In the genomic region with DNA sequence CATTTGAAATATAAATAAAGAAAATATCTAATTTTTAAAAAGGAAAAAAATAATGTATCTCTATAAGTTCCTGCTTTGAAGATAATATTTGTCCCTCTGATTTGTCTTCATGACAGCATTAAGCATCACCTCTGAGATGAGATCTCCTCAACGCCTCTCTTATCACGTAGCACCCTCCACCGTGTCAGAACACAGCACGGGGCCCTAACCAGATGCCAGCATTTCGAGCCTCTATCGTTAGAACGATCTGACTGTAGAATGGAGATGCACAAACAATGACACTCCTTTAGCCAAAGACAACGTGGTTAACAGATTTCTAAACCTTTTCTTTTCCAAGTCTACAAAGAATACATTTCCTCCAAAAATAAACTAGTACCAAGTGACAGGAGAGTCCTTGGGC, we compare ENCODE assay signal across 20 mouse cellular contexts. TPM values are rescaled to one million over a fixed set of nuclear protein-coding genes. Genes with fewer than 3 reads are reported as not detected.
"Had no signal": no experiment of that assay in that cellular context is flagged by ENCODE, and none has a peak within 500 bp of the region (broad histone marks: within the 10 kb centered on the region; RNA-seq: fewer than 3 reads in every experiment).

No protein-coding gene starts in this region.

- H3K36me3 ChIP-seq: lung, embryonic 15.5 days; midbrain, embryonic 13.5 days; midbrain, embryonic 15.5 days; neural tube, embryonic 12.5 days; stomach, embryonic 15.5 days had no signal

- H3K9me3 ChIP-seq: lung, embryonic 15.5 days; megakaryocyte, embryonic 14.5 days; midbrain, embryonic 13.5 days; midbrain, embryonic 15.5 days; neural tube, embryonic 12.5 days; stomach, embryonic 15.5 days had no signal

- H3K27me3 ChIP-seq: lung, embryonic 15.5 days; megakaryocyte, embryonic 14.5 days; midbrain, embryonic 13.5 days; midbrain, embryonic 15.5 days; neural tube, embryonic 12.5 days; stomach, embryonic 15.5 days had no signal

- H3K4me3 ChIP-seq: lung, embryonic 15.5 days; megakaryocyte, embryonic 14.5 days; midbrain, embryonic 13.5 days; midbrain, embryonic 15.5 days; neural tube, embryonic 12.5 days; stomach, embryonic 15.5 days had no signal

- DNase-seq: lung, postnatal 14 days; lung, postnatal 36 days; right cerebral cortex, postnatal 14 days; thymus, adult 2 months; thymus, postnatal 25 days; thymus, postnatal 4 days had no signal

- H3K9ac ChIP-seq: lung, embryonic 15.5 days; midbrain, embryonic 13.5 days; midbrain, embryonic 15.5 days; neural tube, embryonic 12.5 days; stomach, embryonic 15.5 days had no signal

- ATAC-seq: lung, postnatal 0 days; midbrain, embryonic 13.5 days; midbrain, embryonic 15.5 days had no signal

- H3K27ac ChIP-seq: lung, embryonic 15.5 days; macrophage; midbrain, embryonic 13.5 days; midbrain, embryonic 15.5 days; neural tube, embryonic 12.5 days; stomach, embryonic 15.5 days; stomach, postnatal 0 days had no signal

- H3K4me2 ChIP-seq: lung, embryonic 15.5 days; midbrain, embryonic 11.5 days; midbrain, embryonic 13.5 days; midbrain, embryonic 15.5 days; neural tube, embryonic 12.5 days; stomach, embryonic 15.5 days had no signal

RNA-seq across cellular contexts. Expression of gene Gp9, which starts 6.2 kb away (rescaled TPM):
- total RNA-seq: midbrain, postnatal 0 days had no signal
- polyA plus RNA-seq: midbrain, postnatal 0 days; testis, adult 2 months had no signal

RNA-seq across cellular contexts. Expression of gene Efcc1, which starts 53.4 kb away (rescaled TPM):
- total RNA-seq: monocyte, adult 5-6 weeks; neutrophil, adult 5-6 weeks had no signal
- polyA plus RNA-seq: macrophage had no signal
